Mouse (Mus musculus): ENCODE data around the gene Pmfbp1.
A peak's percentile ranks its signal among the peaks of the same experiment; 100 is the strongest.

Pmfbp1 gene

GRCm38 (mm10) chr8:109497431-109497830 is 3.6 kb downstream of the Pmfbp1 start:
- DNase-seq (ENCODE audit: inconsistent age in 2 of 2, low spot score in 1 of 2): no peak

GRCm38 (mm10) chr8:109499009-109499717 is 5.3 kb downstream of the Pmfbp1 start:
- DNase-seq (ENCODE audit: inconsistent age in 2 of 2, low spot score in 1 of 2): no peak

GRCm38 (mm10) chr8:109503566-109503965 is 9.7 kb downstream of the Pmfbp1 start:
- DNase-seq (ENCODE audit: inconsistent age in 2 of 2, low spot score in 1 of 2): no peak

GRCm38 (mm10) chr8:109505560-109505959 is 11.7 kb downstream of the Pmfbp1 start:
- DNase-seq (ENCODE audit: inconsistent age in 2 of 2, low spot score in 1 of 2): no peak

GRCm38 (mm10) chr8:109524008-109524407 is 30.2 kb downstream of the Pmfbp1 start:
- DNase-seq (ENCODE audit: inconsistent age in 2 of 2, low spot score in 1 of 2): no peak

- peak; percentile 19 to 76 for DNase-seq (ENCODE audit: inconsistent age in 2 of 2, low spot score in 1 of 2)
Observed at GRCm38 (mm10) chr8:109535140-109535990, 41.5 kb downstream of the Pmfbp1 start.

- DNase-seq (ENCODE audit: inconsistent age in 2 of 2, low spot score in 1 of 2): peak; percentile 63 to 91
Observed at GRCm38 (mm10) chr8:109536703-109537102, 42.9 kb downstream of the Pmfbp1 start.

- no peak for DNase-seq (ENCODE audit: inconsistent age in 2 of 2, low spot score in 1 of 2)
Observed at GRCm38 (mm10) chr8:109542165-109542564, 48.3 kb downstream of the Pmfbp1 start.

GRCm38 (mm10) chr8:109542748-109543519 is 49.1 kb downstream of the Pmfbp1 start:
- no peak for DNase-seq (ENCODE audit: inconsistent age in 2 of 2, low spot score in 1 of 2)

- no peak for DNase-seq (ENCODE audit: inconsistent age in 2 of 2, low spot score in 1 of 2)
Observed at GRCm38 (mm10) chr8:109544049-109544448, 50.2 kb downstream of the Pmfbp1 start.

- DNase-seq (ENCODE audit: inconsistent age in 2 of 2, low spot score in 1 of 2): no peak
Observed at GRCm38 (mm10) chr8:109551663-109552062, 57.8 kb downstream of the Pmfbp1 start.

- DNase-seq (ENCODE audit: inconsistent age in 2 of 2, low spot score in 1 of 2): no peak
Observed at GRCm38 (mm10) chr8:109563881-109564280, 70.1 kb downstream of the Pmfbp1 start.

- DNase-seq (ENCODE audit: inconsistent age in 2 of 2, low spot score in 1 of 2): no peak
Observed at GRCm38 (mm10) chr8:109564766-109565165, 70.9 kb downstream of the Pmfbp1 start.

GRCm38 (mm10) chr8:109565498-109566333 is 71.9 kb downstream of the Pmfbp1 start, which contains the start of the genes Dhx38 and Txnl4b:
Gene Dhx38 (minus strand): TSS chr8:109565861.
Gene Txnl4b (plus strand): TSS chr8:109565892.
- DNase-seq (ENCODE audit: inconsistent age in 2 of 2, low spot score in 1 of 2): peak; percentile 99 to 100

GRCm38 (mm10) chr8:109571139-109571538 is 77.3 kb downstream of the Pmfbp1 start:
- DNase-seq (ENCODE audit: inconsistent age in 2 of 2, low spot score in 1 of 2): no peak

GRCm38 (mm10) chr8:109576311-109576710 is 82.5 kb downstream of the Pmfbp1 start:
- no peak for DNase-seq (ENCODE audit: inconsistent age in 2 of 2, low spot score in 1 of 2)

- peak in 1 of 2 experiments; percentile 61 for DNase-seq (ENCODE audit: inconsistent age in 2 of 2, low spot score in 1 of 2)
Observed at GRCm38 (mm10) chr8:109578900-109579301, 85.1 kb downstream of the Pmfbp1 start, which contains the start of gene Hp. Gene Hp (minus strand): TSS chr8:109579172.

GRCm38 (mm10) chr8:109584293-109584692 is 90.5 kb downstream of the Pmfbp1 start:
- DNase-seq (ENCODE audit: inconsistent age in 2 of 2, low spot score in 1 of 2): no peak

GRCm38 (mm10) chr8:109584830-109585229 is 91.0 kb downstream of the Pmfbp1 start:
- no peak for DNase-seq (ENCODE audit: inconsistent age in 2 of 2, low spot score in 1 of 2)

- DNase-seq (ENCODE audit: inconsistent age in 2 of 2, low spot score in 1 of 2): no peak
Observed at GRCm38 (mm10) chr8:109585652-109586051, 91.8 kb downstream of the Pmfbp1 start.
